Mouse (Mus musculus): ENCODE results near the gene Pla2g4a.

Gene Pla2g4a

GRCm38 (mm10) chr1:149948066-149948825 lies 12.8 kb downstream of the Pla2g4a start:
- TF ChIP-seq GATA4 (IDR thresholded peaks at IDR 0.05; ENCODE audit: insufficient replicate concordance, low read length): no peak

GRCm38 (mm10) chr1:149946993-149947392 lies 14.1 kb downstream of the Pla2g4a start:
- no peak for TF ChIP-seq GATA4 (IDR thresholded peaks at IDR 0.05; ENCODE audit: insufficient replicate concordance, low read length)

GRCm38 (mm10) chr1:149946432-149946831 lies 14.7 kb downstream of the Pla2g4a start:
- no peak for TF ChIP-seq GATA4 (IDR thresholded peaks at IDR 0.05; ENCODE audit: insufficient replicate concordance, low read length)

GRCm38 (mm10) chr1:149943611-149944010 lies 17.5 kb downstream of the Pla2g4a start:
- no peak for TF ChIP-seq GATA4 (IDR thresholded peaks at IDR 0.05; ENCODE audit: insufficient replicate concordance, low read length)

- no peak for TF ChIP-seq GATA4 (IDR thresholded peaks at IDR 0.05; ENCODE audit: insufficient replicate concordance, low read length)
Observed at GRCm38 (mm10) chr1:149940301-149940700, 20.8 kb downstream of the Pla2g4a start.

- TF ChIP-seq GATA4 (IDR thresholded peaks at IDR 0.05; ENCODE audit: insufficient replicate concordance, low read length): no peak
Observed at GRCm38 (mm10) chr1:149939261-149940032, 21.6 kb downstream of the Pla2g4a start.

- TF ChIP-seq GATA4 (IDR thresholded peaks at IDR 0.05; ENCODE audit: insufficient replicate concordance, low read length): no peak
Observed at GRCm38 (mm10) chr1:149937825-149938224, 23.3 kb downstream of the Pla2g4a start.

GRCm38 (mm10) chr1:149929140-149929539 lies 31.9 kb downstream of the Pla2g4a start:
- TF ChIP-seq GATA4 (IDR thresholded peaks at IDR 0.05; ENCODE audit: insufficient replicate concordance, low read length): no peak

GRCm38 (mm10) chr1:149922219-149922618 lies 38.9 kb downstream of the Pla2g4a start:
- TF ChIP-seq GATA4 (IDR thresholded peaks at IDR 0.05; ENCODE audit: insufficient replicate concordance, low read length): no peak

GRCm38 (mm10) chr1:149921325-149921724 lies 39.8 kb downstream of the Pla2g4a start:
- no peak for TF ChIP-seq GATA4 (IDR thresholded peaks at IDR 0.05; ENCODE audit: insufficient replicate concordance, low read length)

- no peak for TF ChIP-seq GATA4 (IDR thresholded peaks at IDR 0.05; ENCODE audit: insufficient replicate concordance, low read length)
Observed at GRCm38 (mm10) chr1:149919301-149919700, 41.8 kb downstream of the Pla2g4a start.

GRCm38 (mm10) chr1:149912984-149913383 lies 48.1 kb downstream of the Pla2g4a start:
- TF ChIP-seq GATA4 (IDR thresholded peaks at IDR 0.05; ENCODE audit: insufficient replicate concordance, low read length): no peak

GRCm38 (mm10) chr1:149911050-149911449 lies 50.0 kb downstream of the Pla2g4a start:
- TF ChIP-seq GATA4 (IDR thresholded peaks at IDR 0.05; ENCODE audit: insufficient replicate concordance, low read length): no peak

- no peak for TF ChIP-seq GATA4 (IDR thresholded peaks at IDR 0.05; ENCODE audit: insufficient replicate concordance, low read length)
Observed at GRCm38 (mm10) chr1:149898001-149898625, 63.0 kb downstream of the Pla2g4a start.

GRCm38 (mm10) chr1:149896590-149896989 lies 64.5 kb downstream of the Pla2g4a start:
- TF ChIP-seq GATA4 (IDR thresholded peaks at IDR 0.05; ENCODE audit: insufficient replicate concordance, low read length): no peak

GRCm38 (mm10) chr1:149894940-149895339 lies 66.2 kb downstream of the Pla2g4a start:
- no peak for TF ChIP-seq GATA4 (IDR thresholded peaks at IDR 0.05; ENCODE audit: insufficient replicate concordance, low read length)
